Mouse (Mus musculus) right cerebral cortex, postnatal 10 days (tissue): Measurements from ENCODE around the gene Ddx11.
"Not testable (repeated sequence)": the region's sequence is repeated elsewhere in the genome, so short reads cannot be mapped to it uniquely, and the experiment has no call there.

Source experiments
- DNase-seq, 2 experiments: peaks; one replicate each; pipeline ENCODE4 v3.0.0; 2021; ENCODE audit warnings: low spot score in 2 of 2

The Ddx11 gene

DNA sequence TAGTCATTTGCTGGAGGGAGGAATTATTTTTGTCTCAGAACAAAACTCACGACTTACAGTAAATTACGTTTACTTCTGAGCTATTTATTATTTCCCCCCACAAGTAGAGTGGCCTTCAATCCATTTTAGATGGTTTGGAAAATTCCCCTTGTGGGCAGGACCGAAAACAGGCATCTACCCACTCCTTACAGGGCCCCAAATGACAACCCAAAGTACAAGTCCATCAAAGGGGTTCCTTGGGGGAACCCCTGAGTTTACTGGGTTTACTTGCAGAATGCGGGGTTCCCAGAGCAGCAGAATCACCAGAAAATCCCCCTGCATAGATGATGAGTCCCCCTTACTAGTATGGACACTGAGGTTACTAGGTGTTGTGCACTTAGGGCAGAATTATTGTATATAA is 11.2 kb upstream of the Ddx11 start:
- no peak for DNase-seq

GRCm38 (mm10) chr17:66118991-66119390 is 4.3 kb upstream of the Ddx11 start:
- DNase-seq: no peak

- no peak for DNase-seq
Measured at GRCm38 (mm10) chr17:66120701-66121100, 2.6 kb upstream of the Ddx11 start.

GRCm38 (mm10) chr17:66123816-66124610 is 693 bp downstream of the Ddx11 start:
- no peak for DNase-seq

DNA sequence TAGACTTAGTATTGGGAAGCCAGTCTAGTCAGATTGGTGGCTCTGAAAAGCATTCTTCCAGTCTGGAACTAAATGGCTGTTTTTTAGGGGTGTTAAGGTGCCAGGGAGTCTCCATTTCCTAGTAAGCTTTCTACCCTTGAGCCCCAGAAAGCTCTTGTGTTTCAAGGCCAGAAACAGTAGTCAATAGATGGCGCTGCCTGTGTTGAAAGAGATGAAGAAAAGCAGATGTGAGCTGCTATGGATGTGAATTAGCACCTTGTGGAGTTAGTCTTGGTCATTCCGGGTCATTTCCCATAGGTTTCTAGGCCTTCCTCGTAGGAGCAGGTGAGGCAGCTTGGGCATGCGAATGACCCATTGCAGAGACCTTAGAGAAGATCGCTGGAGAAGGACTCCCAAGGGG is 1.9 kb downstream of the Ddx11 start:
- DNase-seq: no peak

DNA sequence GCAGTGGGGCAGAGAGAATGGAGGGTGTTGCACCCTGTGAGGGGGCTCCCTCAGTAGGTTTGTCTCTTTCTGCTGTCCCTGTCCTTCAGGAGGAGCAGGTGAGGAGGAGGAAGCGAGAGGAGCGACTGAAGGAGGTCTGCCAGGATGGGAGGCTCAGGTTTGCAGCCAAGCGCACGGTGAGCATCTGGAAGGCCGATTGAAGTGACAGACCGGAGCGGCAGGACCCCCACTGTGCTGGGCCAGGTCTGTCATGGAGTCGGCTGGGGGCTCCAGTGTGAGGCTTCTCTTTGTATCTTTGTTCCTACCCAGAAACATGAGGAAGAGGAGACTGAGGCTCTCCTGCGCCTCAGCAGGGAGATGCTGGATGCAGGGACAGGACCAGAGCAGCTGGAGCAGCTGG is 7.1 kb downstream of the Ddx11 start:
- no peak for DNase-seq

GRCm38 (mm10) chr17:66131212-66131611 is 7.9 kb downstream of the Ddx11 start:
- DNase-seq: no peak

- not testable (repeated sequence) for DNase-seq
Measured at GRCm38 (mm10) chr17:66152706-66153662, 29.7 kb downstream of the Ddx11 start.

DNA sequence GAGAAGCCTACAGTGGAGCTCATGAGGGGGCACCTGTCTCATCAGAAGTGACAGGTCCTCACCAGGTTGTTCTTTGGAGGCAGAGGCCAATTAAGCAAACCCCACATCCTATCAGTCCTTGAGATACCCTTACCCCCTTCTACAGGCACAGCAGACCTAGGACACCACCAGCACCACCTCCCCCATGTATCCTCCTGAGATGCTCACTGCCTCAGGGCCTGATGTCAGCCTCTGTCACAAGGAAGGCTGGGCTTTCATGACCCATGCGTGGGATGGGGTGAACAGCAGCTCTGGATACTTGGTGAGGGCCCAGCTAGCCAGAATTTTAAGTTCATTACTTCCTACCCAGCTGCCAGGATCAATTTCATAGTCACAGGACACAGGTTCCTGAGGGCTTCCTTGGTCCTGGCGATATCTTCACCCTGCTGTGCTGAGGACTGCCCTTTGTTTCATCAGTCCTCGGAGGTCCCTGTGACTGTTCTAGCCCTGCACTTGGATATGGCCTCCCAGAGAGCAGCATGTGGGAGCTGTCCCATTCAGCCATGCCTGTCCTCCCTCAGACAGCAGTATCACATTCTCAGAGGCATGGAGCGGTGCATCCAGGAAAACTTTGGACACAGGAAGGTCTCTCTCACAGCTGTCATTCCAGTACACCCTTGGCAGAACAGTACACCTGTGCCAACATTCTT is 30.6 kb downstream of the Ddx11 start:
- not testable (repeated sequence) for DNase-seq

- no peak for DNase-seq
Measured at GRCm38 (mm10) chr17:66154876-66155275, 31.6 kb downstream of the Ddx11 start.

- DNase-seq: no peak
Measured at GRCm38 (mm10) chr17:66158271-66158670, 35.0 kb downstream of the Ddx11 start.

DNA sequence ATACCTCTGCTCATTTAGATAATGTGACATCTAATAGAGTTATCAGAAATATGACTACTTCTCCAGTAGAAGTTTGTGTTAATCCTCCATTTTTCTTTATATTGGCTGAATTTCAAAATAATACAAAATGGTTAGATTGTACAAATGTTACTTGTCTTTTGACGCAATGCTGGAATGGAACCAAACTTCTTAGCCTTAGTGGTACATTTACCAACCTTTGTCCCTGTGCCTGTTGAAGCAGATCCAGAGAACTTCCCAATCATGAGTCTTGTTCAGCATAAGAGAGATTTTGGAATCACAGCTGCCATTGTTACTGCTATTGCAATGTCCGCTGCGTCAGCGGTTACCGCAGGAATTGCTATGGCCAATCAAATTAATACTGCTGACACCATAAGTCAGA is 43.8 kb downstream of the Ddx11 start:
- not testable (repeated sequence) for DNase-seq

- DNase-seq: not testable (repeated sequence)
Measured at GRCm38 (mm10) chr17:66170971-66171370, 47.7 kb downstream of the Ddx11 start.

DNA sequence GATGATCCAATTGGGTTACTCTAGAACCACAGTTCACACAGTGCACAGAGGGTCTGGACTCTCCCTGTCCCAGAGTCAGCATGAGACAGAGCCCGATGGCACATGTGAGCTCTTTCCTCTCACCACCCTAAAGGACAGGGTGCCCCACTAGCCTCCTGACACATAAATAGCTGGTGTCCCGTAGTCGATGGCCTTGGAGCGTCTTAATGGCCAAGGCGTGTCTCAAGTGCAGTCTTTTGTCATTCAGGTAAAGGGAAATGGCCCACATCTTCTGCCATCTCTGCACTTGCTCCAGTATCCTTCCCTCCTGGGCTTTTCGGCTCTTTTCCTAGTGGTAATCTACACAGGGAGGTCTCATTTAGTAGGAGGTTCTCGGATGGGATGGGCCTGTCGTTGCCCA is 67.3 kb downstream of the Ddx11 start:
- no peak for DNase-seq

DNA sequence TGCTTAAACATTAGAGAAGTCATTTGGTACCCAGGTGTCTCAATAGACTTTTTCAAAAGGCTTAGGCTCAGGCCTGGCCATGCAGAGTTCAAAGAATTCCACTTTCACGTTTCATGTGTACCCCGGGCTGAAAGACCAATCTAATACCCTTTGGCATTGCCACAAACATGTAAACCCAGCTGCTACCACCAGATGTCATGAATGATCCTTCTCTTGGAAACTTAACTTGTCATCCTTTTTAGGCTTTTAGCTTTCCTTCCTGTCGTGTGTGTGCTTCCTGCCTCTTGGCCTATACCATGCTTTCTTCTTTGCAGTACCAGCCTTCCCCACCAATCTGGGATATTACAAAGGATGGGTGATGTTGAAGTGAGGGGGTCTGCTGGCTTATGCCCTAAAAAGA is 73.7 kb downstream of the Ddx11 start:
- DNase-seq: no peak
